Mouse (Mus musculus): ENCODE results near the gene Trio.

Trio gene

GRCm38 (mm10) chr15:27877831-27878230 is 147.8 kb downstream of the Trio start:
- DNase-seq (ENCODE audit: low spot score in 2 of 2): no peak

- no peak for DNase-seq (ENCODE audit: low spot score in 2 of 2)
Observed at GRCm38 (mm10) chr15:27876327-27876726, 149.3 kb downstream of the Trio start.

DNA sequence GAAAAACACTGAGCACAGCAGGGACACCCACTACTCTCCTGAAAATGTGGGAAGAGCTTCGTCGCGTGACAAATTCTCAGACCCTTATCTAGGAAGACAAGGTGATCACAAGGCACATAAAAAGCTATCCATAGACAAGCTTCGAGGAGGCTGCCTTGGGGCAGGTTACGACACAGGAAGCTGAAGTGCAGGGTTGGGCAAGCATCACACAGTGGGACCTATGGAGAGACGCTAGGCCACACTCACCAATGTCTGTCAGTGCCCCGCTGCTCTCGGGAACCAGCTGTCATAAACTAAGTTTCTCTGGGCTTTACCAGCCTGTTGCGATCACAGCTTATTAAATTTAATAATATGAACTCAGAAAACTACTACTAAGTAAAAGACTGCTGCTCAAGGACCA is 149.9 kb downstream of the Trio start:
- DNase-seq (ENCODE audit: low spot score in 2 of 2): no peak

GRCm38 (mm10) chr15:27873747-27874320 is 151.8 kb downstream of the Trio start:
- DNase-seq (ENCODE audit: low spot score in 2 of 2): no peak

- DNase-seq (ENCODE audit: low spot score in 2 of 2): no peak
Observed at GRCm38 (mm10) chr15:27872286-27872685, 153.4 kb downstream of the Trio start.

DNA sequence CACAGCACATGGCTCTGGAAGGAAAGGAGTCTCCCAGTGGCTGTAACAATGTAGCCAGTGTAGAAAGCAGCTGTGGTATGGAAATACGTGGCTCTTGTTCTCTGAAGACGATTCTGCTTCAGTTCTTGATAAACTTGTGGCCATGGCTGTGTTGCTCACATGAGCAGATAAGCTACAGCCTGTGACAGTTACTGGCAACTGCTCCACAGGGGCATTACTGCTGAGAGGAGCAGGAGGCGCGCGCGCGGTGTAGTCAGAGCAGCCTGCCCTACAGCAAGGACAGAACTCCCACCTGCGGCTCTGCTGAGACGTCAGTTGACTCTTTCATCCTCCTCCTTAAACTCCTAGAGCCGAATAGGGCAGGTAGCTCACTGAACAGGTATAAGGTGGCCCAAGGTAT is 153.9 kb downstream of the Trio start:
- no peak for DNase-seq (ENCODE audit: low spot score in 2 of 2)

DNA sequence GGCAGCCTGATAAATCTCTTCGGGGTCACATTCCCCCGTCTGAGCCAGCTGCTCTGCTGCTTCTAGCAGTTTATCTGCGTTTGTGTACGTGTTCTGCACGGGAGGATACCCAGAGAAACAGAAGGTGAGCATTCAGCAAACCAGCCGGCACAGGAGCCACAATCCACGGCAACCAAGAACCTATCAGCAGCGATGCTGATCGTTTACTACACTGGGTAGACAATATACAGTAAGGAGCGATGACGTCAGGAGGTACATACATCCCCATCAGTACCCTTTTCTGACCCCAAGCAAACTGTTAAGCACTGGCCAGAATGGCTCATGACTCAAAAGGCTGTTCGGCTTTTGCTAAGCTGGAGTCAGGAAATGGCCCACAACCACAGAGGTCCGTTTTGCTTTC is 154.4 kb downstream of the Trio start:
- DNase-seq (ENCODE audit: low spot score in 2 of 2): no peak

- DNase-seq (ENCODE audit: low spot score in 2 of 2): no peak
Observed at GRCm38 (mm10) chr15:27869001-27869400, 156.6 kb downstream of the Trio start.

GRCm38 (mm10) chr15:27867831-27868230 is 157.8 kb downstream of the Trio start:
- no peak for DNase-seq (ENCODE audit: low spot score in 2 of 2)

DNA sequence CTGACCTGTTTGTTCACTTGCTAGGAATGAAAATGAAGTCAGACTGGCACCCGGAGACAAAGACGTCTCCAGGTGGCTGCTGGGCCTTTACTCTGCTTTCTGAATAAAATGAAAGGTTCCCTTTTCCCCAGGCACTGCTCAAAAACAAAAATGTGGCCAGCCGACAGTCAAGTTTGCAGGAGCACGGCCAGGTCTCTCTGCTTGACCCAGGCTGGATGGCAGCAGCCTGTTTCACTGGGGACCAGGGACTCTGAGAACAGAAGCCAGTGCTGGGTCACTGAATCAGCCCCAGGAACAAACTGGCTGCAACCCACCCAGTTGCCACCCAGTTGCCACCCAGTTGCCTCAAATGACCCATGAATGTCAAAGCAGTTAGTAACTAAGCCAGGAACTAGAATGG is 159.2 kb downstream of the Trio start:
- no peak for DNase-seq (ENCODE audit: low spot score in 2 of 2)

- DNase-seq (ENCODE audit: low spot score in 2 of 2): no peak
Observed at GRCm38 (mm10) chr15:27866053-27866452, 159.6 kb downstream of the Trio start.

- no peak for DNase-seq (ENCODE audit: low spot score in 2 of 2)
Observed at GRCm38 (mm10) chr15:27864397-27864796, 161.3 kb downstream of the Trio start.

DNA sequence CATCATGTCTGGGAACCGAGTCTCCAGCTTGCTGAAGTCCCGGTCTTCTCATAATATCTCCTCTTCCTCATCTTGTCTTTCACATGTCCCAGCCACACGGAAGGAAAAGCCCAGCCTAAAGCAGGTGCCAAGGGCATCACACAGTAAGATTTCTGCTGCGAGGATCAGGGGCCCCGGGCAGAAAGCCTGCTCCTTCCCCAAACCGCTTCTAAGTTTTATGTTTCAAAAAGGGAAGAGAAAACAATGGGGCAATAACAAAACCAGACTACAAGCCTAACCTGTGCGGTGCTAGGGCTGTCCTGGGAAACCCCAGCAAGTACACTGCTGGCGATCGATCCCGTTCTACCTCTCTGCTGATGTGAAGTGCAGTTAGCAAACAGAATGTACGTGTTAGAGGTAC is 162.7 kb downstream of the Trio start:
- no peak for DNase-seq (ENCODE audit: low spot score in 2 of 2)

GRCm38 (mm10) chr15:27860439-27860838 is 165.2 kb downstream of the Trio start:
- no peak for DNase-seq (ENCODE audit: low spot score in 2 of 2)

DNA sequence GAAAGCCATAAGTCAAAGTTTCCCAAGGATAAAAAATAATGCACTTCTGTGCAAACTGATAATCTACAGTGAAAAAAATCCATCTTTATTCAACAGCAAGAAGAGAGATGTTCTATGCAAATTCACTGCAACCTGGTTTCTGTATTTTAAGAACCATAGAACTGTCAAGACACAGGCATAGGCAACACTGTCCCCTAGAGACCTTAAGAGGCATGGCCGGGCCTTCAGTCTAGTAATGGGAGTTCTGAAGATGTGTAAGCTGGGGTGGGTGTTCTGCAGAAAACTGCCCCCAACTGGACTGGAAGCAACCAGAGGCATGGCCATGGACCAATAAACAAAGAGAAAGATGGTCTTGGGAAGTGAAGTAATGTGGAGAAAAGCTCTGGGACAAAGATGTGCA is 166.1 kb downstream of the Trio start:
- no peak for DNase-seq (ENCODE audit: low spot score in 2 of 2)

- DNase-seq (ENCODE audit: low spot score in 2 of 2): no peak
Observed at GRCm38 (mm10) chr15:27859115-27859514, 166.5 kb downstream of the Trio start.

- DNase-seq (ENCODE audit: low spot score in 2 of 2): no peak
Observed at GRCm38 (mm10) chr15:27858179-27858819, 167.3 kb downstream of the Trio start.

DNA sequence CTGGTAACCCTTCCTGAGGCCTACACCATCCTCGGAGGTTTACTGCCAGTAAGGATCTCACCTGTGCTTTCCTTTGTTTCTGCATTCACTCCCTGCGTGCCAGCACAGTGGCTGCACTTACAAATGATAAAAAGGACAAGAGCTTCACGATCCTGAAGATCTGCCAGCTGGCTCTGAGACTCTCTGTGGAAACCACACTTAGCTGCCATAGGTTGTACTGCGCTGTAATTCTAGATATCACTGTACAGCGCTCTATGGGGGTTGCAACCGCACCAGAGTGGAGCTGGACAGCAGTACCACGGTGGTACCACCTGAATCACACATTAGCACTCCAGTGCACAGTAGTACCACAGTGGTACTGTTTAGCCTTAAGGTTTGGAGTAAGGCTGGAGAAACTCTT is 168.4 kb downstream of the Trio start:
- DNase-seq (ENCODE audit: low spot score in 2 of 2): no peak

GRCm38 (mm10) chr15:27856050-27856787 is 169.4 kb downstream of the Trio start:
- no peak for DNase-seq (ENCODE audit: low spot score in 2 of 2)

GRCm38 (mm10) chr15:27851312-27851711 is 174.3 kb downstream of the Trio start:
- DNase-seq (ENCODE audit: low spot score in 2 of 2): no peak

- no peak for DNase-seq (ENCODE audit: low spot score in 2 of 2)
Observed at GRCm38 (mm10) chr15:27850904-27851303, 174.7 kb downstream of the Trio start.

- no peak for DNase-seq (ENCODE audit: low spot score in 2 of 2)
Observed at GRCm38 (mm10) chr15:27849910-27850309, 175.7 kb downstream of the Trio start.

DNA sequence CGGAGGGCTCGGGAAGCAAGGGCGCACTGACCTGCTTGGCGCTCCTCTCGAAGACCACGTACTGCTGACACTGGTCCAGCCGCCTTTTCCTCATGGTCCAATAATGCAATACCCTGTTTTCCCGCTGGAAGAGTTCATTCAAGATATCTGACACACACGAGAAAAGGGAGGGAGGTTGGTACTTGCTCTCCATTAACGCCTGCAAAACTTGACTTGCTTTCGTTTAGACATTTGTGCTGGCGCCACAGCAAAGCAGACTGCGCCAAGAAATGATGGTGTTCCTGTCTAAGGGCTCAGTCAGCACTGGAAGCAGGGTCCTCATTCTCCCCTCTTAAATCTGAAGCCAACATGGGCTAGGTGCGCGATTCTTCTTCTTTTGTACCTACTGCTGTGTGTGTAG is 184.0 kb downstream of the Trio start:
- no peak for DNase-seq (ENCODE audit: low spot score in 2 of 2)

Measured in left cerebral cortex, adult 9 months (tissue).